Mouse (Mus musculus) left cerebral cortex, postnatal 25 days (tissue): ENCODE results near the gene Gm15080. TPM values are rescaled to one million over a fixed set of nuclear protein-coding genes. Genes with fewer than 3 reads are reported as not detected.
"Not testable (repeated sequence)": the region's sequence is repeated elsewhere in the genome, so short reads cannot be mapped to it uniquely, and the experiment has no call there.

Source experiments
- DNase-seq, 2 experiments: peaks; one replicate each; pipeline ENCODE4 v3.0.0; 2022; ENCODE audit warnings: low spot score in 2 of 2, mixed read lengths in 1 of 2
- intact Hi-C: fragments of 180-260 bp; cut with DNase I; formaldehyde crosslinking; loops from one replicate; pipeline ENCODE4 v1.15.1; 2025
- total RNA-seq, 2 experiments: library from RNA; stranded (reverse); gene quantifications; 2 replicates each; pipeline ENCODE4 v1.2.3; 2021

Gene Gm15080
- total RNA-seq = not detected

GRCm38 (mm10) chrX:147992693-147993092 lies at the start of gene Gm15080:
Gene Gm15080 (plus strand): TSS chrX:147992993.
- DNase-seq, intact Hi-C loops: not testable (repeated sequence)

Other genes with a start within 250 kb of the Gm15080 start
- gene Gm15128, start 227.0 kb upstream of the Gm15080 start, total RNA-seq = not detected
- gene Gm15107, start 187.7 kb downstream of the Gm15080 start, total RNA-seq = not detected